In the genomic region with DNA sequence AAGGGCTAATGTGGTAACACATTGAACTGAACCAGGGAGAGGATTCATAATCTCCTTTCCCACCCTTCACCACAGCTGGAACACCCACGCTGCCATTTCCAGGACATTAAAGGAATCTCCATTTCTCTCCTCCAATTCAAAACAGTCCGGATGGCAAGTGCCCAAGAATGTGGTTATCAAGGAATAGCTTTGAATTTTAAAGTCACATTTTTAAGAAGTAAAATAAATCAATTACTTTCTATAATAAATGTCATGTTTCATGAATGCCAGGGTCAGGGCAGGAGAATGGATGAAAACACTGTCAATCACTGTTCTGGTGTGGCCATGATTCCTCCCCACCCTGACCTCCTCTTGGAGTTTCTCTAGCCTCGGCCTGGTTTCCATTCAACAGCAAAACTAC, we compare ENCODE assay signal across 23 mouse cellular contexts.
DNase-seq lines count a peak whose midpoint lies in the region; ATAC-seq lines count a peak whose summit lies in the region.
"Had no signal": no experiment of that assay in that cellular context is flagged by ENCODE, and none has a peak within 500 bp of the region (broad histone marks: within the 10 kb centered on the region; RNA-seq: fewer than 3 reads in every experiment).

No protein-coding gene starts in this region.

- ATAC-seq in embryonic facial prominence, embryonic 13.5 days (ENCODE audit: insufficient number of reproducible peaks, insufficient read depth, low FRiP score, low TSS enrichment, low read depth): no peak
- no peak for ATAC-seq in kidney, embryonic 15.5 days (replicated peaks; ENCODE audit: low FRiP score)
- ATAC-seq: forebrain, postnatal 0 days; liver, embryonic 12.5 days had no signal

- H3K9me3 ChIP-seq in embryonic facial prominence, embryonic 13.5 days: no peaks in the 10 kb centered on the region
- H3K9me3 ChIP-seq in embryonic facial prominence, embryonic 10.5 days: no peaks in the 10 kb centered on the region
- H3K9me3 ChIP-seq in kidney, embryonic 15.5 days (replicated peaks): no peaks in the 10 kb centered on the region
- H3K9me3 ChIP-seq in hindbrain, embryonic 10.5 days: no peaks in the 10 kb centered on the region
- H3K9me3 ChIP-seq: heart, embryonic 15.5 days; hindbrain, embryonic 15.5 days; limb, embryonic 13.5 days; liver, embryonic 12.5 days; midbrain, embryonic 12.5 days had no signal

- no peak overlapping the region for H3K9ac ChIP-seq in embryonic facial prominence, embryonic 13.5 days
- H3K9ac ChIP-seq in kidney, embryonic 15.5 days: no peak overlapping the region
- H3K9ac ChIP-seq: forebrain, postnatal 0 days; heart, embryonic 15.5 days; hindbrain, embryonic 15.5 days; limb, embryonic 13.5 days; liver, embryonic 12.5 days; midbrain, embryonic 12.5 days had no signal

- 60% methylated on average over 3 of the region's 3 CpGs for WGBS in embryonic facial prominence, embryonic 13.5 days
- 85% methylated on average over 3 of the region's 3 CpGs for WGBS in embryonic facial prominence, embryonic 10.5 days
- 70% methylated on average over 3 of the region's 3 CpGs for WGBS in kidney, embryonic 15.5 days
- WGBS in hindbrain, embryonic 10.5 days: 92% methylated on average over 3 of the region's 3 CpGs

- DNase-seq in embryonic facial prominence, embryonic 10.5 days (ENCODE audit: low spot score): no peak
- DNase-seq in kidney, postnatal 4 days: peak; percentile 48 to 62
- peak; percentile 4 for DNase-seq in urinary bladder, postnatal 14 days (ENCODE audit: low spot score)
- DNase-seq in urinary bladder, postnatal 25 days (ENCODE audit: low spot score): no peak
- no peak for DNase-seq in hindbrain, embryonic 10.5 days (ENCODE audit: low spot score)
- no peak for DNase-seq in retina, postnatal 1 day
- DNase-seq: cerebellum, adult 8-10 months; cerebellum, postnatal 36 days; forebrain, postnatal 0 days; heart, postnatal 4 days; kidney, adult 8-10 months; lung, adult 18-20 months; right cerebral cortex, postnatal 14 days; thymus, adult 2 months; thymus, postnatal 4 days had no signal

- H3K4me1 ChIP-seq in embryonic facial prominence, embryonic 13.5 days: peaks cover 19% of the 10 kb centered on the region
- no peaks in the 10 kb centered on the region for H3K4me1 ChIP-seq in embryonic facial prominence, embryonic 10.5 days
- no peaks in the 10 kb centered on the region for H3K4me1 ChIP-seq in kidney, embryonic 15.5 days
- no peaks in the 10 kb centered on the region for H3K4me1 ChIP-seq in hindbrain, embryonic 10.5 days (replicated peaks)
- H3K4me1 ChIP-seq: heart, embryonic 15.5 days; hindbrain, embryonic 15.5 days; limb, embryonic 13.5 days; liver, embryonic 12.5 days; midbrain, embryonic 12.5 days had no signal

- H3K27ac ChIP-seq in embryonic facial prominence, embryonic 13.5 days: 0 out of 2 replicates have a peak overlapping the region, but pooled peaks have one; percentile 16
- no peak overlapping the region for H3K27ac ChIP-seq in embryonic facial prominence, embryonic 10.5 days (replicated peaks)
- no peak overlapping the region for H3K27ac ChIP-seq in kidney, embryonic 15.5 days
- no peak overlapping the region for H3K27ac ChIP-seq in hindbrain, embryonic 10.5 days
- H3K27ac ChIP-seq: heart, embryonic 15.5 days; hindbrain, embryonic 15.5 days; limb, embryonic 13.5 days; liver, embryonic 12.5 days; midbrain, embryonic 12.5 days; stomach, postnatal 0 days had no signal

- no peak overlapping the region for H3K4me2 ChIP-seq in embryonic facial prominence, embryonic 13.5 days
- H3K4me2 ChIP-seq in kidney, embryonic 15.5 days: no peak overlapping the region
- H3K4me2 ChIP-seq: heart, embryonic 15.5 days; hindbrain, embryonic 15.5 days; limb, embryonic 13.5 days; liver, embryonic 12.5 days; midbrain, embryonic 12.5 days had no signal

- no peaks in the 10 kb centered on the region for H3K27me3 ChIP-seq in embryonic facial prominence, embryonic 13.5 days
- H3K27me3 ChIP-seq in embryonic facial prominence, embryonic 10.5 days (replicated peaks; ENCODE audit: low read depth, poor library complexity, severe bottlenecking): no peaks in the 10 kb centered on the region
- no peaks in the 10 kb centered on the region for H3K27me3 ChIP-seq in kidney, embryonic 15.5 days
- no peaks in the 10 kb centered on the region for H3K27me3 ChIP-seq in hindbrain, embryonic 10.5 days (ENCODE audit: insufficient read depth, poor library complexity, severe bottlenecking)
- H3K27me3 ChIP-seq: heart, embryonic 15.5 days; hindbrain, embryonic 15.5 days; limb, embryonic 13.5 days; liver, embryonic 12.5 days; midbrain, embryonic 12.5 days had no signal

- H3K4me3 ChIP-seq in embryonic facial prominence, embryonic 13.5 days: no peak overlapping the region
- H3K4me3 ChIP-seq in embryonic facial prominence, embryonic 10.5 days: no peak overlapping the region
- no peak overlapping the region for H3K4me3 ChIP-seq in kidney, embryonic 15.5 days (replicated peaks)
- H3K4me3 ChIP-seq in hindbrain, embryonic 10.5 days: no peak overlapping the region
- H3K4me3 ChIP-seq: heart, embryonic 15.5 days; hindbrain, embryonic 15.5 days; limb, embryonic 13.5 days; liver, embryonic 12.5 days; midbrain, embryonic 12.5 days had no signal

- H3K36me3 ChIP-seq in embryonic facial prominence, embryonic 13.5 days: no peaks in the 10 kb centered on the region
- no peaks in the 10 kb centered on the region for H3K36me3 ChIP-seq in embryonic facial prominence, embryonic 10.5 days (replicated peaks)
- H3K36me3 ChIP-seq in kidney, embryonic 15.5 days: no peaks in the 10 kb centered on the region
- H3K36me3 ChIP-seq in hindbrain, embryonic 10.5 days: no peaks in the 10 kb centered on the region
- H3K36me3 ChIP-seq: heart, embryonic 15.5 days; hindbrain, embryonic 15.5 days; limb, embryonic 13.5 days; liver, embryonic 12.5 days; midbrain, embryonic 12.5 days had no signal

Comparison
In these comparisons a context has a peak if more than half of its experiments do, and no peak if none do; other contexts are left out.
1. DNase-seq: peak in kidney, postnatal 4 days (2 of 2) and urinary bladder, postnatal 14 days (single experiment); none in embryonic facial prominence, embryonic 10.5 days (single experiment), urinary bladder, postnatal 25 days (single experiment), hindbrain, embryonic 10.5 days (single experiment) and retina, postnatal 1 day (single experiment).